Mouse (Mus musculus) lung, adult 18-20 months (tissue): ENCODE measurements around the gene Id2.
A peak's percentile ranks its signal among the peaks of the same experiment; 100 is the strongest.

ENCODE experiments used
- DNase-seq, 2 experiments: peaks; one replicate each; pipeline ENCODE4 v3.0.0; 2022; ENCODE audit warnings: mixed read lengths in 2 of 2

Id2 gene

DNA sequence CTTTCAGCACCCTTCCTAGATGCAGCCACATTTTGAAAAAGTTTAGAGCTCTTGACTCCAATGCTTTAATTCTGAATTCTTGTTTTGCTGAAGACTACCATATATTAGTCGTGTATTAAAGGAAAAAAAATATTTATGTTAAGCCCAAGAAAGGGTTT, at the start of gene Id2:
TSS of gene Id2 (minus strand) at position 89 of the 158 bp plus-strand sequence.
- DNase-seq, result no peak

GRCm38 (mm10) chr12:25145344-25145698, 48.4 kb upstream of the Id2 start:
- no peak for DNase-seq

DNA sequence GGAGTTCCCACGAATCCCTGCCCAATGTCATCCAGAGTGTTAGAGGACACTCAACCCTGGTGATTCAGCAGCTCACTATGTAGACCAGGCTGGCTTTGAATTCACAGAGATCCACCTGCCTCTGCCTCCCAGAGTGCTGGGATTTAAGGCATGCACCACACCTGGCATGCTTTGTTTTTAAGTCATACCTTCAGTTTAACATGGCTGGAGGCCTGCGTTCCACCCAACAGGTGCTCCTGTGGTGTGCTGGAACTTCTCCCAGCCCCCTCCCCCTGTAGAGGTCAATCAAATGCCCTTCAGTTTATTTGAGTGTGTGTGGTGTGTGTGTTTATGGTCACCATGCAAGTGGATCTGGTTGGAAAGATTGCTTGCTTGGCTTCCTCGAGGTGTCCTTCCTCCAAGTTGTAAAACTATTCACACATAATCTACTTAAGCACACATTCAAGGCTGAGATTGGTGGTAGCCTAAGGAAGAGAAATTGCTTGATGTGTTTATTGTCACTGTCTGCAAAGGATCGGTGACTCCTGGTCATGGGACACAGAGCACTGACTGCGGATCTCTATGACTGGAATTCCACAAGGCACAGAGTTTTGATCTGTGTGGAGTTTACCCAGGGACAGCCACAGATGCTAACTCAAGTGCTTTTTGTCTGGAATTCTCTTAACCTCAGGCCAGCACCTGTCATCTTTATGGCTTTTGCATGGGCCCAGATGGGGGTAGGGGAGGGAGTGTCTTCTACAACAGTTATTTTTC, 47.8 kb upstream of the Id2 start:
- no peak for DNase-seq

GRCm38 (mm10) chr12:25143492-25143891, 46.6 kb upstream of the Id2 start:
- DNase-seq, result no peak

DNA sequence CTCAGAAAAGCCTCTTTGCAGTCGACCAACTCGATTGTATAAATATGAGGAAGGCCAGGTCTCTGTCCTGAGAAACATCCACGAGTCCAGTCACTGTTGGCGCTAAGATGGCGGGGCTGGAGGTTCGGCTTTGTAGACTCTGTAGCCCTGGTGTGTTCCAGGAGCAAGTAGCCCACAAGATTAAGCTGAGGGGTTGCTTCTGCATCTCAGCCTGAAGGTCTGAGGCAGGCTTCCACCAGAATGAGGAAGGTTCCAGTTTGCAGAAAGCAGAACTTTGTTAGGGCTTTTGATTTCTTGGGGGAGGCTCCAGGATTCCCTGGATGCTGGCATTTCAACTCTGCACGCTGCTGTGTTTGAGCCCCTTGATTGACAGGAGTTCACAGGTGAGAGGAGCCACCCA, 45.3 kb upstream of the Id2 start:
- DNase-seq, result no peak

GRCm38 (mm10) chr12:25141311-25141710, 44.4 kb upstream of the Id2 start:
- DNase-seq, result no peak

- no peak for DNase-seq
Measured at GRCm38 (mm10) chr12:25140115-25140514, 43.2 kb upstream of the Id2 start.

GRCm38 (mm10) chr12:25138616-25139015, 41.7 kb upstream of the Id2 start:
- DNase-seq, result no peak

DNA sequence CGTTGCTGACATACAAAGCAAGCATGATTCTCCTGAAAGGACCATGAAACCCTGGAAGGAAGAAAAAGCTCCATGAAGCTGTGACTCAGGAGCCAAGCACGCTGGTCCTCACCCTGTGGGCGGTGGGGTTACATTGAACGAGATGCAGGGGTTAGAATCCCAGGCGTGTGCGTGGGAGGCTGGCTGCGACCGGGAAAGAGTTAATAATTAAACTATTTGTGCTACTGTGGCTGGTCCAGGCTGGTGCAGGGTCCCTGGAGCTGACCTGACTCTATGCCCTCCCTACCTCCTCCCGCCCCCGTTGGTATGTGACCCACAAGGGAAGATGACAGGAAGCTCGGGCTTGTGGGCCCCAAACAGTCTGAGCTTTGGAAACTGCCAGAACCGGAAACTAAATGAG, 35.1 kb upstream of the Id2 start:
- DNase-seq, result no peak

DNA sequence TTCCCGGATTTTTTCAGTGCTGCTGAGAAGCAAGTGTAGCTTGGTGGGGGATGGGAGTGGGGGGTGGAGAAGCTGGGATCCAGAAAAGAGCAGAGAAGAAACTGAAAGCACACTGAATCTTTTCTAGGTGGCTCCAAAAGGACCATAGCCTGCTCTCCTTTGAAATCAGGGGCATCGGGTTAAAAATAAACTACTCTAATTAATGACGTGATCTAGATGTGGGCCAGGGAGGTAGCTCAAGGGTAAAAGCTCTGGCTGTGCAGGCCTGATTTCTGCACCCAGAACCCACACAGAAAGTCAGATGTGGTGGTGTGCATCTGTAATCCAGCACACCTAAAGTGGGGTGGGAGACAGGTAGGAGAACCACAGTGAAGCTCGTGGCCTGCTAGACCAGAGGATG, 30.7 kb upstream of the Id2 start:
- no peak for DNase-seq

DNA sequence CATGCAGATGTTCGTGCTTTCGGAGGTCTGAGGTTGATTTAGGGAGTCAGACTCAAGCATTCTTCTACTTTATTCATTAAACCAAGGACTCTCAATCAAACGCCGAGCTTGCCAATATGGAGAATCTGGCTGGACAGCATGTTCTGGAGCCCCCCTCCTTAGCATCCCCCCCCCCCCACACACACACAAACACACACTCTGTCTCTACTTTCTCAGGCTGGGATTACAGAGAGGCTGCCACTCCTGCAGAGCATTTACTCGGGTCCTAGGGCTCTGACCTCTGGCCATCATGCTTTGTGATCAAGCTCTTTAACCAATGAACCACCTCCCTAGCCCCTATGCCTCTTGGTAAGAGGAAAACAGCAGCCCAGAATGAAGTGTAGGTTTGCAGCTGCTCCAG, 29.3 kb upstream of the Id2 start:
- DNase-seq, result no peak

- no peak for DNase-seq
Measured at GRCm38 (mm10) chr12:25125239-25125776, 28.4 kb upstream of the Id2 start.

- no peak for DNase-seq
Measured at GRCm38 (mm10) chr12:25124431-25125238, 27.7 kb upstream of the Id2 start.

DNA sequence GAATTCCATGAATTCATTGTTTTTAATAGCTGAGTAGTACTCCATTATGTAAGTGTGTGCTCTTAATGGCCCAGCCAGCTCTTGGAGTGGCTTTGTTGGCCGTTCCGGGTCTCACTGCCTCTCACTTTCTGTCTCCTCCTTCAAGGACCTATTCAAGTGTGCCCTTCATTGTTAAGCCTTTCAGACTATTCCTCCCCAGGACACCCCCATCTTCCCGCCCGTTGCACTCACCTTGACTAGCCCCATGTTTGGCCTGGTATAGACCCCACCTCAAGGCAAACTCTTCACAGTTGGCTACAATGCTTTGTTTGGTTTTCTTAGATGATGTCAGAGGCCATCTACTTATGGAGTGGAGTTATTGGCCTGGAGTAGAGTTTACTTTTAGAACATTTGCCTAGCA, 23.8 kb upstream of the Id2 start:
- DNase-seq, result peak in 1 of 2 experiments; percentile 33

- peak; percentile 66 to 67 for DNase-seq
Measured at GRCm38 (mm10) chr12:25119278-25119677, 22.3 kb upstream of the Id2 start.

- DNase-seq, result no peak
Measured at GRCm38 (mm10) chr12:25117856-25118511, 21.0 kb upstream of the Id2 start.

DNA sequence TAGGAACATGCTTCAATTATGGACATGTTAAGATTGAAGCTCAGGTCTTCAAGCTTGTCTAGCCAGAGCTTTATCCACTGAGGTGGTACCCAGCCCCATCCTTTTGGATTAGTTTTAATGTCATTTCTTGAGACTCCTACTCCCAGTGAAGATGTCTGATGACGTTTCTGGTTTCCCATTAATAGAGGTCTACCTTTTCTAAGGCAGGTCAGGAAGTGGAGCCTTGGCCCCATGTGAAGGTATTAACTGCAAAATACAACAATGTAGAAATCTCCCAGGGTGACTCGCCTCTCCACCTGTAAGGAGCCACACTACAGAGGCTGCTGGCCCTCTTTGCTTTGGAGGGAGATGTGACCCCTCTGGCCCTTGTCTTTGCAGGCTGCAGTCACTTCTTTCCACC, 19.2 kb upstream of the Id2 start:
- no peak for DNase-seq

DNA sequence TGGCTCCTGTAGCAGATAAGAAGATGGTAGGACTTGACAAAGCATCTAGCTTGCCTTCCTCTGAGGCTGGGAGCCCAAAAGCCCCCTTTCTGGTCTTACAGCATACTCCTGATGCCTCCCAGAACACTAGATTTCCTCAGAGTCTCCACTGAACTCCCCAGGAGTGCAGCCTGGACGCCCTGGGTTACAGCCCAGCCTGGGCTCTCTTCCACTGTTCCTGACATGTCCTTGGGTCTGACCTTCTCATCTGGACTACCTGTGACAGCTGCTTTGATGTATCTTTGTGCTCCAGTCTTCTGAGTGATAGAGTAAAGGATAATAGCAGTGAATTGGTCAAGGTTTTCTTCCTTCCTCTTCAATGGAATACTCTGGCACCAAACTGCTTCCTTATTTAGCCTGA, 17.5 kb upstream of the Id2 start:
- DNase-seq, result no peak

GRCm38 (mm10) chr12:25113357-25113756, 16.4 kb upstream of the Id2 start:
- DNase-seq, result no peak

- no peak for DNase-seq
Measured at GRCm38 (mm10) chr12:25112806-25113205, 15.9 kb upstream of the Id2 start.

GRCm38 (mm10) chr12:25110682-25111078, 13.7 kb upstream of the Id2 start:
- no peak for DNase-seq

GRCm38 (mm10) chr12:25109971-25110681, 13.2 kb upstream of the Id2 start:
- DNase-seq, result peak in 1 of 2 experiments; percentile 39

GRCm38 (mm10) chr12:25108865-25109264, 11.9 kb upstream of the Id2 start:
- peak in 1 of 2 experiments; percentile 7 for DNase-seq
